Mouse (Mus musculus) neural tube, embryonic 10.5 days (tissue): Measurements from ENCODE around the gene Tom1.

Experiments used
- DNase-seq: peaks from one replicate; pipeline ENCODE4 v3.0.0-alpha.2; 2017; ENCODE audit warnings: low spot score; ENCODE audit errors: extremely low spot score

Gene Tom1

DNA sequence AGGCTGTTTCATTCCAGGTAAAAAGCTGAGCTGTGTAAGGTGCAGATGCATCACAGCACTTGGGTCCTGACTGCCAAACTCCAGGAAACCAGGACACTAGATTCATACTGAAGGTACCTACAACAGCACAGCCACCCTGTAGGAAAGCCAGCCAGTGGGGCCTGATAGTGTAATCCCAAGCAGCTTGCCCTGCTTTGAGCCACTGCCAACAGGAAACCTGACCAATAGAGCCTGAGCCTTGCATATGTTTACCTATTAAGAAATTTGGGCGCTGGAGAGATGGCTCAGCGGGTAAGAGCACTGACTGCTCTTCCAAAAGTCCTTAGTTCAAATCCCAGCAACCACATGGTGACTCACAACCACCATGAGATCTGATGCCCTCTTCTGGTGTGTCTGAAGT is 8.7 kb downstream of the Tom1 start:
- no peak for DNase-seq

DNA sequence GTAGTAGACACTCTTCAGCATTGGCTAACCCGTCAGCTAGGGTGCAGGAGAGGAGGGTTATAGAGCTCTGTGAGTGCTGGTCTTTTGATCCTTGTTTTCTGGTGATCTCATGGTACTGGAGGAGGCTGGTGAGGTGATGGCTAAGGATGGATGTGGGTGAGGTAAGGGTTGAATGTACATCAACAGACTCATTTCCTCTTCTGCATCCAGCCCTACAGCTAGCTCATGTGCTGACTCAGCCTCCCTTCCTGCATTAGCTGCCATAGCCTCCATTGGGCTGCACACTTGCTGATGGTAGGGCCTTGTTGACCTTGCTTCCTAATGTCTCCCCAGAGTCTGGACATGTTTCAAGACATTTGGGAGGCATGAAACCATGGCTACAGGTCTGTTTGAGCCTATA is 9.5 kb downstream of the Tom1 start:
- no peak for DNase-seq

DNA sequence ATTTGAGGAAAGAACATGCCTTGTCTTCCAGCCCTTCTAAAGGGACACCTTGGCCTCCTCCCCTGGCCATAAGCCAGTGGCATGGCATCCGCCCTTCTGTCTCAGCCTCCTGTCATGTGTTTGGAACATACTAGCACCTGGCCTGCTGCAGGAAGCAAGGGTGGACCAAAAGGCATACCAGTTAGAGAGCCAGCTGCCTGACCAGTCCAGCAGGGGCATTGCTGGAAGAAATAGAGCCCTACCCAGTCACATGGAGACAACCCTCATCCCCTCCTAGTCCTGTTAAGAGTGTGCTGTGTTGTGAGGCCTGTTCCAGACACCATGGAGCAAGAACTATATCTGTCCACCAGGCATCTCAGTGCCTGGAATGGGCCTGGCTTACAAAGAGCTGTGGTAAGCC is 12.8 kb downstream of the Tom1 start:
- DNase-seq: no peak

- DNase-seq: no peak
These were observed 14.3 kb downstream of the Tom1 start for GRCm38 (mm10) chr8:75047784-75048183.

DNA sequence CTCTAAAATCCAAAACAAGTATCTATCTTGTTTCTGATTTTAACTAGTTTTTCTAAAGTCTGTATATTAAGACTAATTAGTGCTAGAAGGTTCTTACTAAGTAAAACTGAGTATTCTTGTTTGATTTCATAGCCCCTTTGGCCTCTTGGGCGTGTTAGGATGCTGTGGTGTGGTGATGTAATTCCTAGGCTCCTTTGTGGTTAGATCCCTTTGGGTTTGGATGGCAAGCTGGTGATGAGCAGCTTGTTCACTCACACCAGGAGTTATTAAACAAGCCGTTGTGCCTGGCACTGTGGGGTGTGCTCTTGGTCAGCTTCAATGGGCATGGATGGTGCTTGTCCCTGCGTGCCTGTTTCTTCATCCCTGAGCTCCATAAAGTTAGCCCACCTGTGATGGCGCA is 19.8 kb downstream of the Tom1 start:
- DNase-seq: no peak

DNA sequence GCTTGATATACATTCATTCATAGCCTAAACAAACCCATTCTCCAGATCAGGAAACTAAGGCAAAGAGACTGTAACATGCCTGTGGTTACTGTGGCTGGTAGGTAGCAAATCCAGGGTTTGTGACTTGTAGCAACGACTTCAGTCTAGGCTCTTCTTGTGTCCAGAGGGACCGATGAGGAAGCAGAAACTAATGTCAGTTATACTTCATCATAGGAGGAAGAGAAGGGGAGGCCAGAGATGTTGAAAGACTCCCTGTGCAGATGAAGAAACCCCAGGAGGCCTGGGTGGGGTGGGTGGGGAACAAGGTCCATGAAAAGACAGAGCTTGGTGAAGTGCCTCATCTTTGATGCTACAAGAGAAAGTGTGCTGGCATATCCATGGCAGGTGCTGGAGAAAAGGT is 22.2 kb downstream of the Tom1 start:
- DNase-seq: no peak

GRCm38 (mm10) chr8:75060022-75060421 is 26.5 kb downstream of the Tom1 start:
- DNase-seq: no peak

DNA sequence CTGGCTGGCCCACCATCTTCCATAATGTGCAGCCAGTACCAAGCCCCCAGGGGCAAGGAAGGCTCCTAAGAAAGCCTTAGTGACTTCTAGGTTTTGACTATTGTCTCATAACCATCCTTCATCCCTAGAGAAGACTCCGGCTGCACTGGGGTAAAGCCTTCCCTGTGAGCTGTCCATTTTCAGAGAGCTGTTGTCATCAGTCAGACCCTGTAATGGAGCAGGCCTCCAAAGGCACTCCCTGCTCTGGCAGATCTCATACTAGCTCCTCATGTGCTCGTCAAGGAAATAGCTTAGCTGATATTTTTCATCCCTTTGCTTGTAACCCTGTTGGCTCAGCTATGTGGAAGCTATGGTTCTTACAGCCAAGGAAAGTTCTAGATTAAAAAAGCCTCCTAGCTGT is 27.3 kb downstream of the Tom1 start:
- no peak for DNase-seq

DNA sequence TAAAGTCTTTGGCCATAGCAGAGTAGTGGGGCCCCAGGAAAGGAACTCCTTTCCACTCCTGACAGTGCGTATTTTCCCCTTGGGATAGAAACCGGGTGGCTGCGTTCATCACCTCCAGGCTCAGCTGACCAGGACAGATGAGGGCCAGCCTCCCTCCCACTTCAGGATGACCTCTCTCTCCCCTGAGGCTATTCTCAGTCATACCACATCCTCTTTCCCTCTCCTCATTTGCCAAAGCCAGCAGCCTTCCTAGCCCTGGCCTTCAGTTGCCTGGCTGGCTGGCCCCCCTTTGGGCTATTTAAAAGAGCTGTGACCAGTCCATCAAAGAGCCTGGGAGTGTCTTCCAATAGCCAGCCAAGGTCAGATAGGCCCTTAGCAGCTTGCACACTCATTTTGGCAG is 29.8 kb downstream of the Tom1 start:
- no peak for DNase-seq

DNA sequence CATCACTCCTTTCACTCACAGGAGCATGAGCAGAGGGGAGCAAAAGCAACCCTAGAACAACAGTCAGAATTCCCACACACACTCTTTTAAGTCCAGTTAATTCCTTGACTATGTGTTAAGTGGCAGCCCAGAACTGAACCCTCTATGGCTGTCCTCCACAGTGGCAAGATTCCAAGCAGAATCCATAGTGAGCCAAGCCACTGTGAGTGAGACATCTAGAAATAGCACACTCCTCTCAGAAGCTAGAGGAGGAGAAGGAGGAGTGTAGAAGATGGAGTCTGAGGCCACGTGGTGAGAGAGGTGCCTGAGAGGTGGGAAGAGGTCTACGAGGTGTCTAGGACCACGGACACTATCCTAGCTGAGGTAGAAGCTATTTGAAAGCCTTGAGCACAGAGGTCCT is 31.3 kb downstream of the Tom1 start:
- DNase-seq: no peak

DNA sequence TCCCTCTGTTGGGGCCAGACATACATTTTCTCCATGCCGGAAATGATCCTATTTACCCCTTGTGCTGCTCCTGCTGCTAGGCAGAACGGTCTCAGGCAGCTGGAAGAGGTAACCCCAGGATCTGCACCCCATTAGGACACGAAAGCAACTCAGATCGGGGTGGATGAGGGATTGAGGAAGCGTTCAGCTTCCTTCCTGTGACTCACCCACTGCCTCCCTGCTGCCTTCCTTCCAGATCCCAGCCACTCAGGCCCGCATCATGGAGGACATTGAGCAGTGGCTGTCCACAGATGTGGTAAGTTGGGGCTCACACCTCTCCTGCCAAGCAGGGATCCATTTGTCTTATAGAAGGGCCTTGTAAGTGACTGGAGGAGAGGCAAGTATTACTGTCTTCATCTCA is 33.8 kb downstream of the Tom1 start:
- DNase-seq: no peak

GRCm38 (mm10) chr8:75070297-75070696 is 36.8 kb downstream of the Tom1 start:
- no peak for DNase-seq

DNA sequence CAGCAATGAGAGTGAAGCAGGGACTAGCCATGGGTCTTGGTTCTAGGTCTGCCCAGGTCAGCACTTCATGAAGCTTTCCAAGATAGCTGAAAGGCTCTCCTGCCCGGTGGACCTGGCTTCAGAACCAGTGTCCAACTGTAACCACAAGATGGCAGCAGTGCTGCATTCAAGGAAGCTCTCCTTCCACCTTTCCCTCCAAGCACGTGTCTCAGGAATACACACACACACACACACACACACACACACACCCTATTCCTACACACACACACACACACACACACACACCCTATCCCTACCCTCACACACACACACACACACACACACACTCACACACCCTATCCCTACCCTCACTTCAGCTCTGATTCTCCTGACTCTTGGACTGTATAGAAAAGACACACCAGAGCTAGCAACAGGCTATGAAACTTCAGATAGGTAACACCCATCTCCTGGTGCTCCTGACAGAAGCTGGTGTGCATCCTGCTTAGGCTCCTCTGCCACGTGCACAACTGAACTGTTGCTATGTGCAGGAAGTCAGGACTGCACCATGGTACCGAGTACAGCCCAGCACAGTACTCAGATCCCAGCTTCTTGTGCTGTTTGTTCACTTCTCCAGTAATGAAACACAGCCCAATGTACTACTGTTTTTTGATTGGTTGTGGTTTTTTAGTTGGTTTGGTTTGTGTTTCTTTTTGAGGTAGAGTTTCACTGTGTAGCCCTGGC is 38.3 kb downstream of the Tom1 start:
- DNase-seq: peak; percentile 80

DNA sequence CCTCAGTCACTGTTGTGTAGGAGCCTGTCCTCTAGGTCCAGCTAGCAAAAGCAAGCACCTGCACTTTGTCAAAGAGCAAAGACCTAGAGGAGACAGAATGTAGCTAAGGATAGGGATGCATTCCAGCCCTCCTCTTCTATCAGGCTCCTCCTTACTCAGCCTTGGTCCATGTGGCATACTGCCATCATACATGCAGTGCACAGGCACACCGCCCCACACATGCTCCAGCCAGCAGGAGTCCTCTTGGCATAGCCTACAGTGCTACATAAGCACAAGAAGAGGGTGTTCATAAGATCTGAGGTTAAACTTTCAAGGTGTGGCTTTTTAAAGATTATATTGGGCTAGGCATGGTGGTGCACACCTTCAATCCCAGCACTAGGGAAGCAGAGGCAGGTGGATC is 41.4 kb downstream of the Tom1 start:
- DNase-seq: no peak

DNA sequence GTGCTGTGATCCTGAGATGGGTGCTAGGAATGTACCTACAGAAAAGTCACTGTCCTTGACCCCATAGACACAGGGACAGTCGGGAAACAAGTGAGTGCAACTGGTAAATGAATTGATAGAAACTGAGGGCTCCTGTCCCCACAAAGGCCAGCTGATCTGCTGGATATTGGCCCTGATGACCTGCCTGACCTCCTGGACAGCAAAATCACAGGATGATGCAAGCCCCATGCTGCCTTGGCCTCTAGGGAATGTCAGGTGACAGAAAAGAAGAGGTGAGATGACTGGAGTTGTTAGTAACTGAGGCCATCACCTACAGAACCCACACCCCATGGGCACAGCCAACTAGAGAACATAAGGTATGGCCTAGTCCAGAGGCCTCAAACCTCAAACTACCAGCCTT is 44.7 kb downstream of the Tom1 start:
- no peak for DNase-seq

DNA sequence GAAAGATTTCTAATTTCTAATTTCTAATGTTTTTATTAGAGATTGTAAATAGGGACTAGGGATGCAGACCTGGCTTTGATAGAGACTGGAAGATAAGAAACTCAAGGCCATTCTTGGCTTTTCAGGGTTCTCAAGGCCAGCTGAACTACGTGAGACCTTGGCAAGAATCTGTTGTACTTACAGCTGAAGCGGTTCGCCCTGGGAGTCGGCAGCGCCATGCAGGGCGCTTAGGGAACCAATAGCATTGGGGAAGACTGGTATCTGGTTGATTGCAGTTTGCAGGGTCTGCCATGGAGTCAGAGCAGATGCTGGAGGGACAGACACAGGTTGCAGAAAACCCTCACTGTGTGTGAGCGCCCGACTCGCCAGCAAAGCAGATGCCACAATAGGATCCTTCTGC is 45.3 kb downstream of the Tom1 start:
- DNase-seq: no peak

DNA sequence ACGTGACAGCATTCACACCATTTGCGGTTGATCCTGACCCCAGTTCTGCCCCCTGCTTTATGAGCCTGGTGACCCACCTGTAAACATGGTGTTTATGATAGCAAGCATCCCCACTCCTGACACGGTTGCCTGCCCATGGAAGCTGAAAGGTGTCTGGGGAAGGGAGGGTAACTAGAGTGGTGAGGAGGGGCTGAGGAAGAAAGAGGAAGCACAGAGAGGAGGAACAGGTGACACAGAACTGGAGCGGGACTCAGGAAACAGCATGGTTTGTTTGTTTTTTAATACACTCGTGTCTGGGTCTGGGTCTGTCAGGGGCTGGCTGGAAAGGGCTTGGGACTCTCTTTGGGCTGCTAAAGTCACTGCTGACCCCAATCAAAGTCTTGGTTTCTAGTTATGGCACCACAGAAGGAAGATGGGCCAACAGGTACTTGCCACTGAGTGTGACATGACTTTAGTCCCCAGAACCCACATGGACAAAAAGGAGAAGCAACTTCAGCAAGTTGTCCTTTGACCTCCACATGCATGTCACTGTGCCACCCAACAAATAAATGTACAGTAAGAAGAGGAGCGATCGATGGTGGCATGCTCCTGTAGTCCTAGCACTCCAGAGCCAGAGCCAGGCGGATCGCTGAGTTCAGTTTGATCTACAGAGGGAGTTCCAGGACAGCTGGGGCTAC is 48.0 kb downstream of the Tom1 start:
- no peak for DNase-seq

DNA sequence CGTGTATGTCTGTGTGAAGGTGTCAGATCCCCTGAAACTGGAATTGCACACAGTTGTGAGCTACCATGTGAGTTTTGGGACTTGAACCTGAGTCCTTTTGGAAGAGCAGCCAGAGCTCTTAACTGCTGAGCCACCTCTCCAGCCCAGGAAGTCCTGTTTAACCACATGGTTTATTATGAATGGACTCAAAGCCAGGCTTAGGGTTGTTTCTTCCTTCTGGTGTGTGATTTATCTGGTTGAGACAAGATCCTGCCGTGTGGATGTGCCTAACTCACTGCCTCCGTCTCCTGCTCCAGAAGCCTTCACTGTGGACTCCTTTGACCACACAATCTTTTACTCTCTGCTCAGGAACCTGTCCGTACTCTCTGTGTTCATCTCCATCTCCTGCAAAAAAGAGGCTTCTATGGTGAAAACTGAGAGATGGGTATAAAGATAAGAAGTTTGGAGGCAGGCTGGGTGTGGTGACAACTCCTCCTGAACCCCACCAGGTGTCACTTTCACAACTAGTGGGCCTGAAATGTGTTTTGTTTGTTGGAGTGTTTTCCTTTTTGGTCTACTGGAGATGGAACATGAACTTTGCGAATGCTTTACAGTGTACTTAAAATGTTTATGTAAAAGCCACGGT is 48.8 kb downstream of the Tom1 start:
- no peak for DNase-seq

- peak; percentile 91 for DNase-seq
These were observed 50.3 kb downstream of the Tom1 start for GRCm38 (mm10) chr8:75083846-75084245.

GRCm38 (mm10) chr8:75084382-75085064 is 51.0 kb downstream of the Tom1 start:
- no peak for DNase-seq

DNA sequence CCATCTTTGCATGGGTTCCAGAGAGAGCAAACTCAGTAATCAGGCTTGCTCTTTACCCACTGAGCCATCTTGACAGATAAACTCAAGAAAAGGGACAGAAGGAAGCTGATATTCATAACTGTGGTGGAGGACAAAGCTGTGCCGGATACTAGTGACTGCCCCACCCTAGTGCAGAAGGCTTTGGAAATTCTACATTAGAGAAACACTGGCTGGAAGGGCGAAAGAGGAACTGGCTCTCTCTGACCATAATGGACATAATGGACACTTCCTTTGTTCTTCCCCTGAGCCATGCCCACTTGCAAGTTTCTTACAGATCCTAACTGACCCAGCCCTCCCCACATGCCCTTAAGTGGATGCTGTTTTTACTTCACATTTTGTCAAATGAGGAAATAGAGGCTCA is 52.5 kb downstream of the Tom1 start:
- no peak for DNase-seq

GRCm38 (mm10) chr8:75087127-75087526 is 53.6 kb downstream of the Tom1 start:
- DNase-seq: no peak
